Mouse (Mus musculus) lung, postnatal 0 days (tissue): Measurements from ENCODE around the gene Pafah1b1. TPM values are rescaled to one million over a fixed set of nuclear protein-coding genes. Genes with fewer than 3 reads are reported as not detected.

Source experiments
- ATAC-seq: fragments of 200-750 bp; cut with Nextera tagmentation; 2 replicates; pipeline ENCODE4 v1.8.0; 2017; ENCODE audit warnings: moderate library complexity
- DNase-seq: peaks from one replicate; pipeline ENCODE4 v3.0.0-alpha.2; 2016; ENCODE audit warnings: low spot score
- H3K27ac ChIP-seq: fragments of 300-500 bp; sonication (generic); 2 replicates; pipeline ENCODE4 v1.5.1; 2014; ENCODE audit warnings: antibody characterized with exemption, mild to moderate bottlenecking, low read length, mixed read lengths
- H3K27me3 ChIP-seq: fragments of 300-500 bp; sonication (generic); replicated peaks from 2 replicates; pipeline ENCODE4 v1.6.1; 2014; ENCODE audit warnings: low read length, mixed read lengths; ENCODE audit not compliant: insufficient read depth
- H3K36me3 ChIP-seq: fragments of 300-500 bp; sonication (generic); 2 replicates; pipeline ENCODE4 v1.6.1; 2014; ENCODE audit warnings: low read length, mixed read lengths; ENCODE audit not compliant: insufficient read depth
- H3K4me1 ChIP-seq: fragments of 300-500 bp; sonication (generic); 2 replicates; pipeline ENCODE4 v1.6.1; 2014; ENCODE audit warnings: antibody characterized with exemption, low read depth, low read length, mixed read lengths; ENCODE audit not compliant: insufficient read depth
- H3K4me2 ChIP-seq: fragments of 300-500 bp; sonication (generic); replicated peaks from 2 replicates; pipeline ENCODE4 v1.6.1; 2014; ENCODE audit warnings: low read depth, mild to moderate bottlenecking, low read length, moderate library complexity, mixed read lengths
- H3K4me3 ChIP-seq: fragments of 300-500 bp; sonication (generic); 2 replicates; pipeline ENCODE4 v1.5.1; 2014; ENCODE audit warnings: low read depth, low read length
- H3K9ac ChIP-seq: fragments of 300-500 bp; sonication (generic); replicated peaks from 2 replicates; pipeline ENCODE4 v1.6.1; 2014; ENCODE audit warnings: low read depth, mild to moderate bottlenecking
- H3K9me3 ChIP-seq: fragments of 300-500 bp; sonication (generic); 2 replicates; pipeline ENCODE4 v1.6.1; 2016; ENCODE audit warnings: low read length, mixed read lengths
- CTCF ChIP-seq: IDR thresholded peaks from 2 replicates; pipeline ENCODE4 v1.5.1; 2016; ENCODE audit warnings: antibody characterized with exemption, mild to moderate bottlenecking
- EP300 ChIP-seq: IDR thresholded peaks from 2 replicates; pipeline ENCODE4 v1.6.1; 2016; ENCODE audit warnings: antibody characterized with exemption, mild to moderate bottlenecking, control low read depth
- WGBS: fragments of 180-500 bp; shearing (Covaris S2); extraction: QIAGEN DNeasy Blood & Tissue Kit; methylation state at CpG from one replicate; pipeline ENCODE4 v1.1.7; 2014; 5-methylcytosine and 5-hydroxymethylcytosine counted together
- polyA plus RNA-seq: library from polyadenylated mRNA; unstranded; fragments of >200 nt; fragmentation: Nextera tagmentation; extraction: Ambion mirVana; gene quantifications from 2 replicates; pipeline ENCODE4 v1.2.1, GENCODE M21; 2015

Gene Pafah1b1
- polyA plus RNA-seq, 1 experiment from 2014 or later: 49.1 TPM

GRCm38 (mm10) chr11:74723357-74724234 lies 874 bp downstream of the Pafah1b1 start:
- H3K36me3 ChIP-seq: no peaks in the 10 kb centered on the region
- H3K4me2 ChIP-seq: peak overlapping the region; percentile 63
- peaks cover 13% of the 10 kb centered on the region; the same call in 1 of the 2 replicates for H3K4me1 ChIP-seq
- H3K27me3 ChIP-seq: no peaks in the 10 kb centered on the region
- H3K9ac ChIP-seq: peak overlapping the region; percentile 95
- H3K9me3 ChIP-seq: no peaks in the 10 kb centered on the region
- peak overlapping the region; percentile 98 for H3K27ac ChIP-seq
- DNase-seq (peak; percentile 91), ATAC-seq (peak; percentile 83)
- TF ChIP-seq CTCF (no peak), EP300 (no peak)
- 0% methylated on average over 25 of the region's 75 CpGs for WGBS
- H3K4me3 ChIP-seq: peak overlapping the region; percentile 100

GRCm38 (mm10) chr11:74721971-74722370 lies 2.5 kb downstream of the Pafah1b1 start:
- H3K9ac ChIP-seq: no peak overlapping the region
- no peak for TF ChIP-seq CTCF
- TF ChIP-seq EP300: no peak
- WGBS: 22% methylated on average over 3 of the region's 3 CpGs

GRCm38 (mm10) chr11:74721141-74721540 lies 3.3 kb downstream of the Pafah1b1 start:
- H3K4me3 ChIP-seq: no peak overlapping the region
- no peak overlapping the region for H3K27ac ChIP-seq
- no peak overlapping the region for H3K9ac ChIP-seq
- H3K9me3 ChIP-seq: no peaks in the 10 kb centered on the region
- H3K4me1 ChIP-seq: peaks cover 17% of the 10 kb centered on the region
- no peak overlapping the region for H3K4me2 ChIP-seq
- ATAC-seq: no peak
- TF ChIP-seq CTCF: no peak
- no peak for TF ChIP-seq EP300
- no peaks in the 10 kb centered on the region for H3K27me3 ChIP-seq
- no peaks in the 10 kb centered on the region for H3K36me3 ChIP-seq
- DNase-seq: no peak
- 49% methylated on average over 2 of the region's 2 CpGs for WGBS

More at GRCm38 (mm10) chr11:74721971-74722370, 2.5 kb downstream of the Pafah1b1 start:
- Histone ChIP-seq H3K4me1 (peaks cover 14% of the 10 kb centered on the region), H3K9me3 (no peaks in the 10 kb centered on the region), H3K4me2 (peak overlapping the region; percentile 48), H3K27ac (no peak overlapping the region), H3K27me3 (no peaks in the 10 kb centered on the region), H3K4me3 (peak overlapping the region; percentile 19; the same call in 1 of the 2 replicates), H3K36me3 (no peaks in the 10 kb centered on the region)
- ATAC-seq: no peak
- peak; percentile 9 for DNase-seq

GRCm38 (mm10) chr11:74720668-74721067 lies 3.8 kb downstream of the Pafah1b1 start:
- no peak overlapping the region for H3K27ac ChIP-seq
- H3K4me2 ChIP-seq: no peak overlapping the region
- TF ChIP-seq EP300 (no peak), CTCF (no peak)
- no peak overlapping the region for H3K4me3 ChIP-seq
- H3K4me1 ChIP-seq: peaks cover 17% of the 10 kb centered on the region
- H3K9me3 ChIP-seq: no peaks in the 10 kb centered on the region
- WGBS: 40% methylated on average over 1 of the region's 1 CpGs
- ATAC-seq: no peak
- H3K9ac ChIP-seq: no peak overlapping the region
- H3K27me3 ChIP-seq: no peaks in the 10 kb centered on the region
- DNase-seq: no peak
- H3K36me3 ChIP-seq: no peaks in the 10 kb centered on the region

- Histone ChIP-seq H3K9me3 (no peaks in the 10 kb centered on the region), H3K36me3 (no peaks in the 10 kb centered on the region), H3K27ac (no peak overlapping the region), H3K4me1 (peaks cover 9% of the 10 kb centered on the region), H3K4me3 (no peak overlapping the region), H3K9ac (no peak overlapping the region), H3K4me2 (no peak overlapping the region), H3K27me3 (no peaks in the 10 kb centered on the region)
- no peak for ATAC-seq
- WGBS: 69% methylated on average over 3 of the region's 3 CpGs
- DNase-seq: no peak
- TF ChIP-seq EP300 (no peak), CTCF (no peak; the same call in 1 of the 2 replicates)
These were observed 8.4 kb downstream of the Pafah1b1 start for GRCm38 (mm10) chr11:74715971-74716525.

- Histone ChIP-seq H3K9ac (no peak overlapping the region), H3K27ac (no peak overlapping the region), H3K27me3 (no peaks in the 10 kb centered on the region), H3K4me3 (no peak overlapping the region), H3K36me3 (no peaks in the 10 kb centered on the region), H3K4me1 (no peaks in the 10 kb centered on the region), H3K4me2 (no peak overlapping the region), H3K9me3 (no peaks in the 10 kb centered on the region)
- no peak for DNase-seq
- 93% methylated on average over 1 of the region's 1 CpGs for WGBS
- no peak for TF ChIP-seq EP300
- TF ChIP-seq CTCF: no peak
- no peak for ATAC-seq
These were observed 13.8 kb downstream of the Pafah1b1 start for GRCm38 (mm10) chr11:74710671-74711070.
